Mouse (Mus musculus): ENCODE data around the gene H2-Q10.
"Not testable (repeated sequence)": the region's sequence is repeated elsewhere in the genome, so short reads cannot be mapped to it uniquely, and the experiment has no call there.

Gene H2-Q10

GRCm38 (mm10) chr17:35469842-35470751 lies at the start of gene H2-Q10:
H2-Q10 (plus strand) TSS chr17:35470089.
- no peak for DNase-seq

GRCm38 (mm10) chr17:35420206-35420810 lies 49.6 kb upstream of the H2-Q10 start:
- peak; percentile 12 for DNase-seq

GRCm38 (mm10) chr17:35421331-35421730 lies 48.6 kb upstream of the H2-Q10 start:
- not testable (repeated sequence) for DNase-seq

GRCm38 (mm10) chr17:35422360-35422759 lies 47.5 kb upstream of the H2-Q10 start:
- not testable (repeated sequence) for DNase-seq

- not testable (repeated sequence) for DNase-seq
Observed at GRCm38 (mm10) chr17:35423131-35423810, 46.6 kb upstream of the H2-Q10 start.

DNA sequence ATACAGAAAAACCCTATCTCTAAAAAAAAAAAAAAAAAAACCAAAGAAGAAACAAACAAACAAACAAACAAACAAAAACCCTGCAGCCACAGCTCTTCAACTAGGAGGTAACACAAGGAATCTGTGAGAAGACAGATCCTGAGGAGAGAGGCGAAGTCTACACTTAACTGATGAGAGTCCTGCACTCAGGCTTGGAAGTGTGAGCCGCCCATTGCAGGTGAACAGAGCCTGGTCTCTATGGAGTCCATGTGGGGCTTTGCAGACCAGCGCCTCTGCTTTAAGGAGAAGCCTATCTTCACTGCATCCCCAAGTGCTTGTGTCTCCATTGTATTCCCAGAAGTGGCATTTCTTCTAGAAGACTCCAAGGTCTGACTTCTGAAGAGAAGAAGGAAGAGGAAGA lies 45.8 kb upstream of the H2-Q10 start:
- not testable (repeated sequence) for DNase-seq

- peak; percentile 24 for DNase-seq
Observed at GRCm38 (mm10) chr17:35424624-35425416, 45.1 kb upstream of the H2-Q10 start, which contains the start of gene H2-Q6. H2-Q6 (plus strand) TSS chr17:35424850.

- DNase-seq, result not testable (repeated sequence)
Observed at GRCm38 (mm10) chr17:35425474-35425873, 44.4 kb upstream of the H2-Q10 start.

GRCm38 (mm10) chr17:35428883-35429282 lies 41.0 kb upstream of the H2-Q10 start:
- DNase-seq, result not testable (repeated sequence)

GRCm38 (mm10) chr17:35430671-35431070 lies 39.2 kb upstream of the H2-Q10 start:
- not testable (repeated sequence) for DNase-seq

GRCm38 (mm10) chr17:35432167-35432566 lies 37.7 kb upstream of the H2-Q10 start:
- DNase-seq, result not testable (repeated sequence)

DNA sequence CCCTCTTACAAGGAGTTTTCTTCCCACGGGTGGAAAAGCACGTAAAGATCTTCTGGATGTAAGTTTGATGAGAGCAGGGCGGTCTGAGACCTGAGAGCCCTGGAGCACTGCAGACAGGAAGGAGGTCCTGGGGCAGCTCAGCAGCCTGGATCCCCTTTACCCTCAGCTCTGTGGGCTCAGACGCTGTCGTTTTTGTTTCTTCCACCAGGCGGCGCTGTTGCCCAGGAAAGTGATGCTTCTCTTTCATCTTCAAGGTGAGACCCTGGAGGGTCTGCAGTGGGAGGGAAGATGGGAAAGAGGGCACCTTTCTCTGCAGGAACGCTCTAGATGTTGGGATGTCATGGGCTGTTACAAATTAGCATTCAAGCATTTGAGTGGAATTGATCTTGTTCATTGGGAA lies 35.1 kb upstream of the H2-Q10 start:
- DNase-seq, result not testable (repeated sequence)

DNA sequence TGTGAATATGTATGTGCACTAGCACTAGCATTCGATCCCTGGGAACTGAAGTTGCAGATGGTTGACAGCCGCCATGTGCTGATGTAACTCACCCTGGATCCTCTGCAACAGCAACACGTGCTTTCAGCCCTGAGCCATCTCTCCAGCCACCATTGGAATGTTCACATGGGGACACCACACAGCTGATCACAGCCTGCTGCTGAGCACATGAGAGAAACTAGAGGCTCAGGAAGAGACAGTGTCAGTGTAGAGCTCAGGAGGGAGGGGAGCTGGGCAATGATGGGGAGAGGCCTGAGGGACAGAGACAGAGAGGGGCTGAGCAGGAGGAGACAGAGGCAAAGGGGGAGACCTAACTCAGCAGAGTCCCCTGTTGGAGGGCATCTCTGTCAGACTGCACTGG lies 34.3 kb upstream of the H2-Q10 start:
- not testable (repeated sequence) for DNase-seq

- not testable (repeated sequence) for DNase-seq
Observed at GRCm38 (mm10) chr17:35437386-35437936, 32.4 kb upstream of the H2-Q10 start.

- DNase-seq, result not testable (repeated sequence)
Observed at GRCm38 (mm10) chr17:35438395-35438794, 31.5 kb upstream of the H2-Q10 start.

GRCm38 (mm10) chr17:35438885-35439284 lies 31.0 kb upstream of the H2-Q10 start, which contains the start of gene H2-Q7:
H2-Q7 (plus strand) TSS chr17:35439155.
- peak; percentile 63 for DNase-seq

DNA sequence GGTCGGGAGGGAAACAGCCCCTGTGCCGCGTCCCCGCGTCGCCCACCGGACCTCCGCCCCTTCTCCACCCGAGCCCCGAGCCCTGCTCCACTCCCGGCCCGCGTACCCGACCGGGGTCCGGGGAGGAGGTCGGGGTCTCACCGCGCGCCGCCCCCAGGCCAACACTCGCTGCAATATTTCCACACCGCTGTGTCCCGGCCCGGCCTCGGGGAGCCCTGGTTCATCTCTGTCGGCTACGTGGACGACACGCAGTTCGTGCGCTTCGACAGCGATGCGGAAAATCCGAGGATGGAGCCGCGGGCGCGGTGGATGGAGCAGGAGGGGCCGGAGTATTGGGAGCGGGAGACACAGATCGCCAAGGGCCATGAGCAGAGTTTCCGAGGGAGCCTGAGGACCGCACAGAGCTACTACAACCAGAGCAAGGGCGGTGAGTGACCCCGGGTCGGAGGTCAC lies 30.6 kb upstream of the H2-Q10 start:
- peak; percentile 7 for DNase-seq

GRCm38 (mm10) chr17:35439925-35440645 lies 29.8 kb upstream of the H2-Q10 start:
- DNase-seq, result not testable (repeated sequence)

- DNase-seq, result not testable (repeated sequence)
Observed at GRCm38 (mm10) chr17:35442376-35442775, 27.5 kb upstream of the H2-Q10 start.

DNA sequence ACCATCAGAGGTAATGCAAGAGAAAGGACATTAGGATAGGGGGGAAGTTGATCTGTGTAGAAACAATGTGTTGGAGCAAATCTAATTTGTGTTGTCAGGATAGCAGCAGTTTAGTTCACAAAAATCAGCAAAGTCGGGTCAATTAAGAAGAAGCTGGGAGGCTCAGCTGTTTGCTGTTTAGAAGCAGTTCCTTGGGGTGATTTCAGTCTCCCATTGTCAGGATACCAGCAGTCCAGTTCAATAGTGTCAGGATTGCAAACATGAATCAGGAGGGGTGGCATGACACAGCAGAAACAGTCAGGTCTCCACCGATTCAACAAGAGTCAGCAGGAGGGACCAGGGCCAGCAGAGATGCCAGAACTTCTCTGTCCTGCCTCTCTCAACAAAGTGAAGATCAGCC lies 25.4 kb upstream of the H2-Q10 start:
- not testable (repeated sequence) for DNase-seq

DNA sequence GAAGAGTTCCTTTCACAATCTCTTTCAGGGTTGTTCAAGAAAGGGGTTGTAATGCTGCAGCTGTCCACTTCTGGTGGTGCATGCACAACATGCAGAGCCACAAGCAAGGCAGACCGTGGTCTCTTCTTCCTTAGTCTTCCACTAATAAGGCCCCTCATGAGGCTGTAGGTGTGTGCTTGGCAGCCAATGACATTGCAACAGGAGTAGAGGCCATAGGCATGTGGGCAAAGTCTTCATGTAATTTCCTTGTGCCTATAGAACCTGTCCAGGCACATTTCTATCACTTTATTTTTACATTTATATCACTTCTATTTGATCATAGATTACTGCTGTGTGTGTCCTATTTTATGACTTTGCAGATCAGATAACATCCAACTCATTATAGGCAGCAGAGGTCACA lies 11.6 kb upstream of the H2-Q10 start:
- DNase-seq, result not testable (repeated sequence)
